ENCODE assay signal across 11 mouse cellular contexts in the genomic region with DNA sequence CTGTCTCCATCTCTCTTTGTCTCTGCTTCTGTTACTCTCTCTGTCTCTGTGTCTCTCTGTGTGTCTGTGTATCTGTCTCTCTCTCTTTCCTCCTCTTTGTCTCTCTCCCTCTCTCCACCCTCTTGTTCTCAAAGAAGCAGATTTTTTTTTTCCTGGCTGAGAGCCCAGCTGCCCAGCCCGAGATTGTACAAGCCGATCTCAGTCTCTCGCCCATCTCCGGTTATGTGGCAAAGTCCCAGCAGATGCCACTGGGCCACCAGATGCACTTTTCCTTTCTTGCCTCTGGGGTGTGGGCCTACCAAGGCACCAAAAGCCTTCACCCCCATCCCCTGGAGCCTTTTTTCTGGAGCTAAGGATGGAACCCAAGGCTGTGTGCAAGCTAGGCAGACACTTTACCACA. TPM values are rescaled to one million over a fixed set of nuclear protein-coding genes. Genes with fewer than 3 reads are reported as not detected.
DNase-seq lines count a peak whose midpoint lies in the region; ATAC-seq and TF ChIP-seq lines count a peak whose summit lies in the region.
"Had no signal": no experiment of that assay in that cellular context is flagged by ENCODE, and none has a peak within 500 bp of the region (broad histone marks: within the 10 kb centered on the region; RNA-seq: fewer than 3 reads in every experiment).

No protein-coding gene starts in this region.

- peak; percentile 33; the same call in 1 of the 2 replicates for TF ChIP-seq CTCF in small intestine, adult 2 months (IDR thresholded peaks at IDR 0.05; ENCODE audit: extremely low read depth, insufficient read length, insufficient replicate concordance, low read depth, low read length)

- H3K4me2 ChIP-seq in midbrain, embryonic 16.5 days (ENCODE audit: low read length) = no peak overlapping the region
- no peak overlapping the region for H3K4me2 ChIP-seq in hindbrain, embryonic 14.5 days (replicated peaks)
- H3K4me2 ChIP-seq: hindbrain, embryonic 15.5 days; liver, embryonic 15.5 days had no signal

- ATAC-seq in midbrain, embryonic 16.5 days = no peak
- no peak for ATAC-seq in hindbrain, embryonic 14.5 days (ENCODE audit: low FRiP score)

- no peaks in the 10 kb centered on the region for H3K9me3 ChIP-seq in midbrain, embryonic 10.5 days (replicated peaks)
- no peaks in the 10 kb centered on the region for H3K9me3 ChIP-seq in midbrain, embryonic 16.5 days (replicated peaks; ENCODE audit: control insufficient read depth, low read length, poor library complexity, severe bottlenecking)
- no peaks in the 10 kb centered on the region for H3K9me3 ChIP-seq in hindbrain, embryonic 14.5 days (ENCODE audit: control insufficient read depth, low read length)
- H3K9me3 ChIP-seq: hindbrain, embryonic 15.5 days; liver, embryonic 15.5 days had no signal

- peaks cover 43% of the 10 kb centered on the region for H3K27me3 ChIP-seq in midbrain, embryonic 10.5 days (ENCODE audit: low read depth, poor library complexity, severe bottlenecking)
- no peaks in the 10 kb centered on the region; the same call in 1 of the 2 replicates for H3K27me3 ChIP-seq in midbrain, embryonic 16.5 days (ENCODE audit: control insufficient read depth, insufficient read depth, low read depth, low read length)
- no peaks in the 10 kb centered on the region for H3K27me3 ChIP-seq in hindbrain, embryonic 14.5 days (ENCODE audit: control insufficient read depth, insufficient read depth, low read length)
- no peaks in the 10 kb centered on the region for H3K27me3 ChIP-seq in small intestine, adult 2 months (ENCODE audit: control insufficient read depth, insufficient read depth, low read length)
- H3K27me3 ChIP-seq: hindbrain, embryonic 15.5 days; liver, embryonic 15.5 days had no signal

- peak; percentile 37 for DNase-seq in adrenal gland, postnatal 10 days
- no peak for DNase-seq in adrenal gland, postnatal 4 days (ENCODE audit: low spot score in 2 of 2)
- no peak for DNase-seq in midbrain, embryonic 10.5 days (ENCODE audit: low spot score)
- peak; percentile 40 for DNase-seq in hindbrain, embryonic 14.5 days (ENCODE audit: low spot score)
- DNase-seq in liver = no peak
- no peak for DNase-seq in spleen, adult 12 weeks (ENCODE audit: low spot score)

- H3K4me3 ChIP-seq in midbrain, embryonic 10.5 days = no peak overlapping the region
- H3K4me3 ChIP-seq in midbrain, embryonic 16.5 days (ENCODE audit: low read depth, low read length) = no peak overlapping the region
- H3K4me3 ChIP-seq in hindbrain, embryonic 14.5 days (replicated peaks; ENCODE audit: low read length) = no peak overlapping the region
- peak overlapping the region; percentile 16; the same call in 1 of the 2 replicates for H3K4me3 ChIP-seq in small intestine, adult 2 months (ENCODE audit: low read depth, low read length)
- H3K4me3 ChIP-seq: hindbrain, embryonic 15.5 days; liver, embryonic 15.5 days had no signal

- H3K4me1 ChIP-seq in midbrain, embryonic 10.5 days = peaks cover 48% of the 10 kb centered on the region
- H3K4me1 ChIP-seq in midbrain, embryonic 16.5 days (ENCODE audit: control insufficient read depth, insufficient read depth, low read length) = peaks cover 21% of the 10 kb centered on the region; the same call in 1 of the 2 replicates
- peaks cover 17% of the 10 kb centered on the region for H3K4me1 ChIP-seq in hindbrain, embryonic 14.5 days (replicated peaks; ENCODE audit: control insufficient read depth, insufficient read depth, low read length)
- H3K4me1 ChIP-seq in small intestine, adult 2 months (ENCODE audit: control insufficient read depth, insufficient read depth, insufficient read length, low read length) = peaks cover 46% of the 10 kb centered on the region
- H3K4me1 ChIP-seq: liver, embryonic 15.5 days had no signal

- peak overlapping the region; percentile 84 for H3K27ac ChIP-seq in midbrain, embryonic 10.5 days (replicated peaks)
- no peak overlapping the region for H3K27ac ChIP-seq in midbrain, embryonic 16.5 days (ENCODE audit: low read length)
- no peak overlapping the region for H3K27ac ChIP-seq in hindbrain, embryonic 14.5 days
- peak overlapping the region; percentile 95 for H3K27ac ChIP-seq in small intestine, adult 2 months (ENCODE audit: insufficient read depth, low read depth, low read length)
- H3K27ac ChIP-seq: hindbrain, embryonic 15.5 days; liver, embryonic 15.5 days had no signal

- 81% methylated on average over 4 of the region's 4 CpGs for WGBS in midbrain, embryonic 10.5 days
- WGBS in midbrain, embryonic 16.5 days = 21% methylated on average over 4 of the region's 4 CpGs
- 26% methylated on average over 4 of the region's 4 CpGs for WGBS in hindbrain, embryonic 14.5 days
- 3% methylated on average over 4 of the region's 4 CpGs for WGBS in small intestine, adult 2 months

- no peak overlapping the region for H3K9ac ChIP-seq in midbrain, embryonic 16.5 days (ENCODE audit: low read depth, low read length)
- no peak overlapping the region for H3K9ac ChIP-seq in hindbrain, embryonic 14.5 days
- H3K9ac ChIP-seq: hindbrain, embryonic 15.5 days; liver, embryonic 15.5 days had no signal

- no peaks in the 10 kb centered on the region for H3K36me3 ChIP-seq in midbrain, embryonic 10.5 days
- no peaks in the 10 kb centered on the region for H3K36me3 ChIP-seq in midbrain, embryonic 16.5 days (ENCODE audit: control insufficient read depth, insufficient read depth, low read length)
- H3K36me3 ChIP-seq in hindbrain, embryonic 14.5 days (replicated peaks; ENCODE audit: control insufficient read depth, insufficient read depth) = no peaks in the 10 kb centered on the region
- H3K36me3 ChIP-seq in small intestine, adult 2 months (ENCODE audit: control insufficient read depth, insufficient read depth, low read length) = no peaks in the 10 kb centered on the region
- H3K36me3 ChIP-seq: hindbrain, embryonic 15.5 days; liver, embryonic 15.5 days had no signal

- no peak for TF ChIP-seq POLR2A in small intestine, adult 2 months (IDR thresholded peaks at IDR 0.05; ENCODE audit: low read depth, low read length)

RNA-seq across cellular contexts. Expression of gene Kcnk5, which starts 42.6 kb away (rescaled TPM):
- 1 to 10 TPM; 4.0 to 9.3 TPM for total RNA-seq in adrenal gland, postnatal 10 days (2021)
- total RNA-seq in adrenal gland, postnatal 4 days (2021) = 1 to 10 TPM; 5.8 to 7.3 TPM
- 10.2 TPM in 2 replicates for polyA plus RNA-seq in midbrain, embryonic 10.5 days (2016; fragmentation: Nextera tagmentation; extraction: Ambion mirVana)
- 0.70 and 0.85 TPM in 2 replicates for polyA plus RNA-seq in midbrain, embryonic 16.5 days (2015; fragmentation: Nextera tagmentation; extraction: Ambion mirVana)
- 0.65 and 1.2 TPM in 2 replicates for polyA plus RNA-seq in hindbrain, embryonic 14.5 days (2014; fragmentation: Nextera tagmentation; extraction: Ambion mirVana)
- 13.9 and 48.0 TPM in 2 replicates for polyA plus RNA-seq in small intestine, adult 2 months (2012; rRNA removed)

RNA-seq across cellular contexts. Expression of gene Kcnk16, which starts 44.8 kb away (rescaled TPM):
- total RNA-seq in adrenal gland, postnatal 10 days (2021) = not detected
- 1 to 10 TPM in 1 of 2 experiments, under 1 TPM in 1; 0.14 to 3.5 TPM for total RNA-seq in adrenal gland, postnatal 4 days (2021)
- polyA plus RNA-seq in midbrain, embryonic 10.5 days (2016; fragmentation: Nextera tagmentation; extraction: Ambion mirVana) = not detected in 2 replicates
- polyA plus RNA-seq in midbrain, embryonic 16.5 days (2015; fragmentation: Nextera tagmentation; extraction: Ambion mirVana) = not detected in 2 replicates
- not detected in 2 replicates for polyA plus RNA-seq in hindbrain, embryonic 14.5 days (2014; fragmentation: Nextera tagmentation; extraction: Ambion mirVana)
- 0.71 and 1.8 TPM in 2 replicates for polyA plus RNA-seq in small intestine, adult 2 months (2012; rRNA removed)
- polyA plus RNA-seq: C2C12; hindbrain, embryonic 15.5 days had no signal

Comparison
In these comparisons a context has a peak if more than half of its experiments do, and no peak if none do; other contexts are left out.
1. DNase-seq: peak in adrenal gland, postnatal 10 days (single experiment) and hindbrain, embryonic 14.5 days (single experiment); none in adrenal gland, postnatal 4 days (0 of 2), midbrain, embryonic 10.5 days (single experiment), liver (single experiment) and spleen, adult 12 weeks (single experiment).
2. H3K27ac ChIP-seq: peak in midbrain, embryonic 10.5 days (single experiment) and small intestine, adult 2 months (single experiment); none in midbrain, embryonic 16.5 days (single experiment) and hindbrain, embryonic 14.5 days (single experiment).